Comparison of ENCODE assay signal across 12 mouse cellular contexts in genomic region chr7:118402576-118403022, GRCm38 (mm10). TPM values are rescaled to one million over a fixed set of nuclear protein-coding genes. Genes with fewer than 3 reads are reported as not detected.
DNase-seq lines count a peak whose midpoint lies in the region; ATAC-seq and TF ChIP-seq lines count a peak whose summit lies in the region.
"Had no signal": no experiment of that assay in that cellular context is flagged by ENCODE, and none has a peak within 500 bp of the region (broad histone marks: within the 10 kb centered on the region; RNA-seq: fewer than 3 reads in every experiment).

No protein-coding gene starts in this region.

- peak; percentile 69 for ATAC-seq in hindbrain, embryonic 13.5 days (ENCODE audit: low FRiP score)
- no peak for ATAC-seq in hindbrain, embryonic 11.5 days (ENCODE audit: low FRiP score)
- ATAC-seq in forebrain, embryonic 14.5 days, result peak; percentile 75
- peak; percentile 37; the same call in 1 of the 2 replicates for ATAC-seq in limb, embryonic 14.5 days (ENCODE audit: low FRiP score, low read depth)
- ATAC-seq in liver, embryonic 12.5 days, result no peak

- H3K36me3 ChIP-seq in hindbrain, embryonic 13.5 days, result no peaks in the 10 kb centered on the region
- no peaks in the 10 kb centered on the region for H3K36me3 ChIP-seq in hindbrain, embryonic 11.5 days (ENCODE audit: control insufficient read depth, insufficient read depth, low read length)
- H3K36me3 ChIP-seq in forebrain, embryonic 14.5 days (ENCODE audit: control insufficient read depth, insufficient read depth, low read length), result no peaks in the 10 kb centered on the region
- H3K36me3 ChIP-seq in limb, embryonic 14.5 days (ENCODE audit: control insufficient read depth, insufficient read depth, low read length), result no peaks in the 10 kb centered on the region
- no peaks in the 10 kb centered on the region for H3K36me3 ChIP-seq in liver, embryonic 12.5 days
- H3K36me3 ChIP-seq: heart, embryonic 12.5 days; lung, embryonic 15.5 days had no signal

- no peak overlapping the region for H3K4me2 ChIP-seq in hindbrain, embryonic 13.5 days
- H3K4me2 ChIP-seq in hindbrain, embryonic 11.5 days (replicated peaks; ENCODE audit: low read depth, low read length), result no peak overlapping the region
- H3K4me2 ChIP-seq in forebrain, embryonic 14.5 days (ENCODE audit: low read length), result no peak overlapping the region
- no peak overlapping the region for H3K4me2 ChIP-seq in limb, embryonic 14.5 days (replicated peaks; ENCODE audit: low read depth, low read length, severe bottlenecking)
- no peak overlapping the region for H3K4me2 ChIP-seq in liver, embryonic 12.5 days
- H3K4me2 ChIP-seq: heart, embryonic 12.5 days; lung, embryonic 15.5 days had no signal

- peak overlapping the region; percentile 71 for H3K27ac ChIP-seq in hindbrain, embryonic 13.5 days
- H3K27ac ChIP-seq in hindbrain, embryonic 11.5 days (ENCODE audit: low read depth, low read length), result no peak overlapping the region
- H3K27ac ChIP-seq in forebrain, embryonic 14.5 days (ENCODE audit: low read depth, low read length), result peak overlapping the region; percentile 55; the same call in 1 of the 2 replicates
- H3K27ac ChIP-seq in limb, embryonic 14.5 days (replicated peaks; ENCODE audit: low read depth, low read length), result no peak overlapping the region
- H3K27ac ChIP-seq in liver, embryonic 12.5 days, result no peak overlapping the region
- H3K27ac ChIP-seq: kidney, postnatal 0 days; lung, embryonic 15.5 days had no signal

- no peak overlapping the region for H3K9ac ChIP-seq in hindbrain, embryonic 13.5 days
- no peak overlapping the region for H3K9ac ChIP-seq in hindbrain, embryonic 11.5 days (ENCODE audit: low read depth, low read length)
- H3K9ac ChIP-seq in forebrain, embryonic 14.5 days (ENCODE audit: low read length), result no peak overlapping the region
- no peak overlapping the region for H3K9ac ChIP-seq in limb, embryonic 14.5 days (ENCODE audit: low read depth, low read length, severe bottlenecking)
- no peak overlapping the region for H3K9ac ChIP-seq in liver, embryonic 12.5 days
- H3K9ac ChIP-seq: heart, embryonic 12.5 days; lung, embryonic 15.5 days had no signal

- no peaks in the 10 kb centered on the region for H3K27me3 ChIP-seq in hindbrain, embryonic 13.5 days
- no peaks in the 10 kb centered on the region for H3K27me3 ChIP-seq in hindbrain, embryonic 11.5 days (ENCODE audit: control insufficient read depth, insufficient read depth, low read length)
- H3K27me3 ChIP-seq in forebrain, embryonic 14.5 days (replicated peaks; ENCODE audit: control insufficient read depth, insufficient read depth, low read length), result no peaks in the 10 kb centered on the region
- H3K27me3 ChIP-seq in limb, embryonic 14.5 days (ENCODE audit: control insufficient read depth, insufficient read depth, low read length), result no peaks in the 10 kb centered on the region
- no peaks in the 10 kb centered on the region for H3K27me3 ChIP-seq in liver, embryonic 12.5 days (replicated peaks)
- H3K27me3 ChIP-seq: heart, embryonic 12.5 days; lung, embryonic 15.5 days had no signal

- no peak for DNase-seq in hindbrain, embryonic 11.5 days (ENCODE audit: low spot score)
- DNase-seq in brain, embryonic 14.5 days (ENCODE audit: low read depth), result peak; percentile 71
- DNase-seq in forebrain, embryonic 14.5 days (ENCODE audit: low spot score), result peak; percentile 49
- peak; percentile 39 for DNase-seq in limb, embryonic 14.5 days (ENCODE audit: low spot score)
- DNase-seq in kidney, postnatal 36 days, result no peak
- no peak for DNase-seq in urinary bladder, postnatal 10 days (ENCODE audit: low spot score)
- DNase-seq: thymus, adult 2 months had no signal

- no peak overlapping the region for H3K4me3 ChIP-seq in hindbrain, embryonic 13.5 days
- H3K4me3 ChIP-seq in hindbrain, embryonic 11.5 days (ENCODE audit: low read depth, low read length), result no peak overlapping the region
- H3K4me3 ChIP-seq in forebrain, embryonic 14.5 days (ENCODE audit: low read depth, low read length), result no peak overlapping the region
- no peak overlapping the region for H3K4me3 ChIP-seq in limb, embryonic 14.5 days (replicated peaks; ENCODE audit: low read length)
- no peak overlapping the region for H3K4me3 ChIP-seq in liver, embryonic 12.5 days
- H3K4me3 ChIP-seq: heart, embryonic 12.5 days; lung, embryonic 15.5 days had no signal

- TF ChIP-seq CTCF in brain, embryonic 14.5 days (IDR thresholded peaks at IDR 0.05; ENCODE audit: borderline replicate concordance, extremely low read depth, insufficient read depth, insufficient read length), result no peak

- TF ChIP-seq POLR2A in brain, embryonic 14.5 days (IDR thresholded peaks at IDR 0.05; ENCODE audit: borderline replicate concordance, extremely low read depth, insufficient read depth, insufficient read length, poor library complexity, severe bottlenecking), result no peak
- no peak for TF ChIP-seq POLR2A in limb, embryonic 14.5 days (IDR thresholded peaks at IDR 0.05; ENCODE audit: borderline replicate concordance, extremely low read depth, insufficient read depth, insufficient read length)

- no peaks in the 10 kb centered on the region for H3K9me3 ChIP-seq in hindbrain, embryonic 13.5 days
- H3K9me3 ChIP-seq in hindbrain, embryonic 11.5 days (ENCODE audit: control insufficient read depth, low read length), result no peaks in the 10 kb centered on the region
- no peaks in the 10 kb centered on the region for H3K9me3 ChIP-seq in forebrain, embryonic 14.5 days (replicated peaks; ENCODE audit: control insufficient read depth, low read length)
- no peaks in the 10 kb centered on the region for H3K9me3 ChIP-seq in limb, embryonic 14.5 days (ENCODE audit: control insufficient read depth, low read length)
- H3K9me3 ChIP-seq in liver, embryonic 12.5 days (replicated peaks), result no peaks in the 10 kb centered on the region
- H3K9me3 ChIP-seq: heart, embryonic 12.5 days; lung, embryonic 15.5 days had no signal

- 55% methylated on average over 3 of the region's 3 CpGs for WGBS in hindbrain, embryonic 13.5 days
- 70% methylated on average over 3 of the region's 3 CpGs for WGBS in hindbrain, embryonic 11.5 days
- 38% methylated on average over 3 of the region's 3 CpGs for WGBS in forebrain, embryonic 14.5 days
- WGBS in limb, embryonic 14.5 days, result 9% methylated on average over 3 of the region's 3 CpGs
- 42% methylated on average over 3 of the region's 3 CpGs for WGBS in liver, embryonic 12.5 days (ENCODE audit: insufficient replicate concordance)

- peaks cover 20% of the 10 kb centered on the region for H3K4me1 ChIP-seq in hindbrain, embryonic 13.5 days (replicated peaks)
- no peaks in the 10 kb centered on the region for H3K4me1 ChIP-seq in hindbrain, embryonic 11.5 days (replicated peaks; ENCODE audit: control insufficient read depth, insufficient read depth, low read length)
- peaks cover 6% of the 10 kb centered on the region; the same call in 1 of the 2 replicates for H3K4me1 ChIP-seq in forebrain, embryonic 14.5 days (ENCODE audit: control insufficient read depth, insufficient read depth, low read length)
- H3K4me1 ChIP-seq in limb, embryonic 14.5 days (ENCODE audit: control insufficient read depth, insufficient read depth, low read length), result peaks cover 5% of the 10 kb centered on the region; the same call in 1 of the 2 replicates
- H3K4me1 ChIP-seq in liver, embryonic 12.5 days, result no peaks in the 10 kb centered on the region
- H3K4me1 ChIP-seq: heart, embryonic 12.5 days; lung, embryonic 15.5 days had no signal

RNA-seq across cellular contexts. Expression of gene Syt17, which starts 45.4 kb away (rescaled TPM):
- 9.4 and 9.6 TPM in 2 replicates for polyA plus RNA-seq in hindbrain, embryonic 13.5 days (2015; fragmentation: Nextera tagmentation; extraction: Ambion mirVana)
- 3.1 and 4.1 TPM in 2 replicates for polyA plus RNA-seq in hindbrain, embryonic 11.5 days (2014; fragmentation: Nextera tagmentation; extraction: Ambion mirVana)
- polyA plus RNA-seq in brain, embryonic 14.5 days (2012; rRNA removed), result 10.5 and 13.4 TPM in 2 replicates
- polyA plus RNA-seq in forebrain, embryonic 14.5 days (2014; fragmentation: Nextera tagmentation; extraction: Ambion mirVana), result 5.0 and 6.2 TPM in 2 replicates
- polyA plus RNA-seq in limb, embryonic 14.5 days (2012; rRNA removed), result 2.0 and 2.3 TPM in 2 replicates
- 1.6 and 1.7 TPM in 2 replicates for polyA plus RNA-seq in limb, embryonic 14.5 days (2014; fragmentation: Nextera tagmentation; extraction: Ambion mirVana)
- 0.14 and 0.45 TPM in 2 replicates for polyA plus RNA-seq in liver, embryonic 12.5 days (2016; fragmentation: Nextera tagmentation; extraction: Ambion mirVana)

Comparison
In these comparisons a context has a peak if more than half of its experiments do, and no peak if none do; other contexts are left out.
1. ATAC-seq: peak in hindbrain, embryonic 13.5 days (single experiment), forebrain, embryonic 14.5 days (single experiment) and limb, embryonic 14.5 days (single experiment); none in hindbrain, embryonic 11.5 days (single experiment) and liver, embryonic 12.5 days (single experiment).
2. H3K27ac ChIP-seq: peak in hindbrain, embryonic 13.5 days (single experiment) and forebrain, embryonic 14.5 days (single experiment); none in hindbrain, embryonic 11.5 days (single experiment), limb, embryonic 14.5 days (single experiment) and liver, embryonic 12.5 days (single experiment).
3. DNase-seq: peak in brain, embryonic 14.5 days (single experiment), forebrain, embryonic 14.5 days (single experiment) and limb, embryonic 14.5 days (single experiment); none in hindbrain, embryonic 11.5 days (single experiment), kidney, postnatal 36 days (0 of 2) and urinary bladder, postnatal 10 days (single experiment).